10 mouse cellular contexts compared by ENCODE assay signal in genomic region chr16:4881400-4882351, GRCm38 (mm10). TPM values are rescaled to one million over a fixed set of nuclear protein-coding genes. Genes with fewer than 3 reads are reported as not detected.
A peak's percentile ranks its signal among the peaks of the same experiment; 100 is the strongest.
DNase-seq lines count a peak whose midpoint lies in the region; ATAC-seq and TF ChIP-seq lines count a peak whose summit lies in the region.
"Had no signal": no experiment of that assay in that cellular context is flagged by ENCODE, and none has a peak within 500 bp of the region (broad histone marks: within the 10 kb centered on the region; RNA-seq: fewer than 3 reads in every experiment).

No protein-coding gene starts in this region.

- no peaks in the 10 kb centered on the region for H3K27me3 ChIP-seq in heart, postnatal 0 days (ENCODE audit: control insufficient read depth, insufficient read depth, low read length)
- no peaks in the 10 kb centered on the region for H3K27me3 ChIP-seq in limb, embryonic 14.5 days (ENCODE audit: control insufficient read depth, insufficient read depth, low read length)
- no peaks in the 10 kb centered on the region for H3K27me3 ChIP-seq in stomach, postnatal 0 days (ENCODE audit: control insufficient read depth, insufficient read depth, low read length)
- H3K27me3 ChIP-seq: Patski had no signal

- TF ChIP-seq POLR2A in limb, embryonic 14.5 days (IDR thresholded peaks at IDR 0.05; ENCODE audit: borderline replicate concordance, extremely low read depth, insufficient read depth, insufficient read length): no peak

- H3K4me3 ChIP-seq in heart, postnatal 0 days (ENCODE audit: low read depth, low read length): peak overlapping the region; percentile 64
- H3K4me3 ChIP-seq in limb, embryonic 14.5 days (replicated peaks; ENCODE audit: low read length): peak overlapping the region; percentile 89
- peak overlapping the region; percentile 89 for H3K4me3 ChIP-seq in stomach, postnatal 0 days (ENCODE audit: low read depth, low read length)

- peak overlapping the region; percentile 87 for H3K4me2 ChIP-seq in heart, postnatal 0 days (ENCODE audit: low read depth, low read length)
- H3K4me2 ChIP-seq in limb, embryonic 14.5 days (replicated peaks; ENCODE audit: low read depth, low read length, severe bottlenecking): peak overlapping the region; percentile 73
- H3K4me2 ChIP-seq in stomach, postnatal 0 days (replicated peaks; ENCODE audit: low read depth): peak overlapping the region; percentile 62

- peak; percentile 94 for DNase-seq in heart, adult 11 months
- DNase-seq in heart, postnatal 10 days: no peak
- peak; percentile 49 for DNase-seq in ES-CJ7 (ENCODE audit: low read depth, low spot score)
- DNase-seq in heart, postnatal 0 days (ENCODE audit: low spot score): no peak
- DNase-seq in limb, embryonic 14.5 days (ENCODE audit: low spot score): no peak
- DNase-seq in stomach, postnatal 0 days (ENCODE audit: low spot score): no peak
- DNase-seq in spleen, postnatal 4 days (ENCODE audit: low spot score in 2 of 2): no peak
- DNase-seq in urinary bladder, adult 18-20 months (ENCODE audit: low spot score in 2 of 2): no peak

- WGBS in heart, postnatal 0 days: 70% methylated on average over 10 of the region's 10 CpGs
- 75% methylated on average over 10 of the region's 10 CpGs for WGBS in limb, embryonic 14.5 days
- 53% methylated on average over 10 of the region's 10 CpGs for WGBS in stomach, postnatal 0 days

- H3K27ac ChIP-seq in heart, postnatal 0 days (ENCODE audit: low read depth): peak overlapping the region; percentile 98
- H3K27ac ChIP-seq in limb, embryonic 14.5 days (replicated peaks; ENCODE audit: low read depth, low read length): peak overlapping the region; percentile 95
- H3K27ac ChIP-seq in stomach, postnatal 0 days (replicated peaks): peak overlapping the region; percentile 98

- intact Hi-C loops in heart, postnatal 10 days (cut with DNase I): loop anchor here (2.0 kb wide), 1 partner anchor 31 kb away; no protein-coding TSS in a partner anchor

- no peaks in the 10 kb centered on the region for H3K9me3 ChIP-seq in heart, postnatal 0 days (replicated peaks; ENCODE audit: control insufficient read depth, low read length)
- no peaks in the 10 kb centered on the region for H3K9me3 ChIP-seq in limb, embryonic 14.5 days (ENCODE audit: control insufficient read depth, low read length)
- no peaks in the 10 kb centered on the region for H3K9me3 ChIP-seq in stomach, postnatal 0 days (ENCODE audit: control insufficient read depth, low read length)

- no peak for ATAC-seq in heart, postnatal 0 days (ENCODE audit: insufficient read depth, low read depth)
- ATAC-seq in limb, embryonic 14.5 days (ENCODE audit: low FRiP score, low read depth): no peak
- no peak for ATAC-seq in stomach, postnatal 0 days (ENCODE audit: low FRiP score, low TSS enrichment)
- ATAC-seq: Patski had no signal

- no peak for TF ChIP-seq EP300 in heart, postnatal 0 days (IDR thresholded peaks at IDR 0.05; ENCODE audit: low read depth)
- TF ChIP-seq EP300 in stomach, postnatal 0 days (optimal IDR thresholded peaks at IDR 0.05): no peak

- H3K4me1 ChIP-seq in heart, postnatal 0 days (ENCODE audit: control insufficient read depth, insufficient read depth): peaks cover 28% of the 10 kb centered on the region
- peaks cover 9% of the 10 kb centered on the region for H3K4me1 ChIP-seq in limb, embryonic 14.5 days (ENCODE audit: control insufficient read depth, insufficient read depth, low read length)
- H3K4me1 ChIP-seq in stomach, postnatal 0 days (replicated peaks; ENCODE audit: control insufficient read depth, insufficient read depth): peaks cover 3% of the 10 kb centered on the region

- H3K9ac ChIP-seq in heart, postnatal 0 days (replicated peaks; ENCODE audit: low read depth, low read length): peak overlapping the region; percentile 83; the same call in 1 of the 2 replicates
- H3K9ac ChIP-seq in limb, embryonic 14.5 days (ENCODE audit: low read depth, low read length, severe bottlenecking): peak overlapping the region; percentile 89
- H3K9ac ChIP-seq in stomach, postnatal 0 days (ENCODE audit: low read length): peak overlapping the region; percentile 93; the same call in 1 of the 2 replicates

- TF ChIP-seq CTCF in heart, postnatal 0 days (IDR thresholded peaks at IDR 0.05; ENCODE audit: low read depth): no peak
- TF ChIP-seq CTCF in stomach, postnatal 0 days (IDR thresholded peaks at IDR 0.05; ENCODE audit: low read depth): no peak

- no peaks in the 10 kb centered on the region for H3K36me3 ChIP-seq in heart, postnatal 0 days (replicated peaks; ENCODE audit: control insufficient read depth, insufficient read depth, low read length)
- no peaks in the 10 kb centered on the region for H3K36me3 ChIP-seq in limb, embryonic 14.5 days (ENCODE audit: control insufficient read depth, insufficient read depth, low read length)
- H3K36me3 ChIP-seq in stomach, postnatal 0 days (ENCODE audit: control insufficient read depth, insufficient read depth, low read length): no peaks in the 10 kb centered on the region

RNA-seq across cellular contexts. Expression of gene Ubald1, which starts 1.6 kb away (rescaled TPM):
- 10 to 100 TPM; 19.7 to 23.1 TPM for total RNA-seq in heart, postnatal 10 days (2021)
- 11.7 and 27.6 TPM in 2 replicates for total RNA-seq in heart, postnatal 0 days (2014; rRNA removed; ENCODE audit: low replicate concordance)
- polyA plus RNA-seq in heart, postnatal 0 days (2015; fragmentation: Nextera tagmentation; extraction: Ambion mirVana): 18.3 and 18.8 TPM in 2 replicates
- polyA plus RNA-seq in limb, embryonic 14.5 days (2012; rRNA removed): 32.5 and 42.3 TPM in 2 replicates
- 42.0 and 44.3 TPM in 2 replicates for polyA plus RNA-seq in limb, embryonic 14.5 days (2014; fragmentation: Nextera tagmentation; extraction: Ambion mirVana)
- 32.1 and 40.0 TPM in 2 replicates for polyA plus RNA-seq in stomach, postnatal 0 days (2015; fragmentation: Nextera tagmentation; extraction: Ambion mirVana)

RNA-seq across cellular contexts. Expression of gene Mgrn1, which starts 4.4 kb away (rescaled TPM):
- 100 to 1,000 TPM; 186 to 187 TPM for total RNA-seq in heart, postnatal 10 days (2021)
- total RNA-seq in heart, postnatal 0 days (2014; rRNA removed; ENCODE audit: low replicate concordance): 214 and 223 TPM in 2 replicates
- 138 and 159 TPM in 2 replicates for polyA plus RNA-seq in heart, postnatal 0 days (2015; fragmentation: Nextera tagmentation; extraction: Ambion mirVana)
- polyA plus RNA-seq in limb, embryonic 14.5 days (2012; rRNA removed): 101 and 132 TPM in 2 replicates
- 87.7 and 92.7 TPM in 2 replicates for polyA plus RNA-seq in limb, embryonic 14.5 days (2014; fragmentation: Nextera tagmentation; extraction: Ambion mirVana)
- polyA plus RNA-seq in stomach, postnatal 0 days (2015; fragmentation: Nextera tagmentation; extraction: Ambion mirVana): 43.0 and 44.0 TPM in 2 replicates

RNA-seq across cellular contexts. Expression of gene 4930562C15Rik, which starts 46.5 kb away (rescaled TPM):
- total RNA-seq in heart, postnatal 10 days (2021): not detected
- total RNA-seq in heart, postnatal 0 days (2014; rRNA removed; ENCODE audit: low replicate concordance): not detected in 2 replicates
- polyA plus RNA-seq in heart, postnatal 0 days (2015; fragmentation: Nextera tagmentation; extraction: Ambion mirVana): 0.08 and 0.12 TPM in 2 replicates
- polyA plus RNA-seq in limb, embryonic 14.5 days (2012; rRNA removed): not detected in 2 replicates
- polyA plus RNA-seq in limb, embryonic 14.5 days (2014; fragmentation: Nextera tagmentation; extraction: Ambion mirVana): 0.37 and 0.70 TPM in 2 replicates
- polyA plus RNA-seq in stomach, postnatal 0 days (2015; fragmentation: Nextera tagmentation; extraction: Ambion mirVana): 0.23 and 0.32 TPM in 2 replicates
- total RNA-seq: left cerebral cortex, postnatal 25 days had no signal

RNA-seq across cellular contexts. Expression of gene Nudt16l1, which starts 56.9 kb away (rescaled TPM):
- 10 to 100 TPM; 40.5 to 43.9 TPM for total RNA-seq in heart, postnatal 10 days (2021)
- total RNA-seq in heart, postnatal 0 days (2014; rRNA removed; ENCODE audit: low replicate concordance): 35.5 and 44.0 TPM in 2 replicates
- polyA plus RNA-seq in heart, postnatal 0 days (2015; fragmentation: Nextera tagmentation; extraction: Ambion mirVana): 96.0 and 101 TPM in 2 replicates
- 127 and 140 TPM in 2 replicates for polyA plus RNA-seq in limb, embryonic 14.5 days (2012; rRNA removed)
- 172 and 178 TPM in 2 replicates for polyA plus RNA-seq in limb, embryonic 14.5 days (2014; fragmentation: Nextera tagmentation; extraction: Ambion mirVana)
- 92.9 and 93.6 TPM in 2 replicates for polyA plus RNA-seq in stomach, postnatal 0 days (2015; fragmentation: Nextera tagmentation; extraction: Ambion mirVana)

Comparison
In these comparisons a context has a peak if more than half of its experiments do, and no peak if none do; other contexts are left out.
1. DNase-seq: peak in heart, adult 11 months (single experiment) and ES-CJ7 (single experiment); none in heart, postnatal 10 days (0 of 2), heart, postnatal 0 days (single experiment), limb, embryonic 14.5 days (single experiment), stomach, postnatal 0 days (single experiment), spleen, postnatal 4 days (0 of 2) and urinary bladder, adult 18-20 months (0 of 2).
2. Peak in every context shown above with its lines, with median percentiles within 50 percentile points of each other: H3K27ac ChIP-seq, H3K4me2 ChIP-seq, H3K4me3 ChIP-seq and H3K9ac ChIP-seq.